Mouse (Mus musculus) mesoderm, embryonic 11.5 days (tissue): ENCODE data around the gene Ubald1.

ENCODE experiments used
- DNase-seq: peaks from one replicate; pipeline ENCODE4 v3.0.0-alpha.2; 2012; ENCODE audit warnings: low read depth, low spot score

Ubald1 gene

DNA sequence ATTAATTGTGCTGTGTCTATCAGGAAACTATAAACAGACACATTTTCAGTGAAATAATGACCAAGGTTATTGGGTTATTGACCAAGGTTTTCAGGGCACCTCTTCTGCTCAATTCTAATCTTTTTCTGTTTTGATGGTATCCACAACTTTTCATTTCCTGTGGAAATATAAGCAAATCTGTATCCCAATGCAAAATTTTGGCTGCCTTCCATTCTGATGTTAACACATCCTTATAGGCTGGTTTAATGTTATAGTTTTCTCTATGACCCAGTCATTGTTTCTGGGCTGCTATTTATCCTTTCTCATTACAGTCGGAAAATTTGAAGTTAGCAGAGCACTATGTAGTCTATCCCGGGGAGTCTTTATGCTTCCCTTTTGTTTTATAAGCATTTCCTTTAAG lies 19.6 kb upstream of the Ubald1 start:
- DNase-seq = no peak

- no peak for DNase-seq
Observed at GRCm38 (mm10) chr16:4898881-4899280, 18.8 kb upstream of the Ubald1 start.

GRCm38 (mm10) chr16:4897146-4897730 lies 17.1 kb upstream of the Ubald1 start:
- DNase-seq = no peak

DNA sequence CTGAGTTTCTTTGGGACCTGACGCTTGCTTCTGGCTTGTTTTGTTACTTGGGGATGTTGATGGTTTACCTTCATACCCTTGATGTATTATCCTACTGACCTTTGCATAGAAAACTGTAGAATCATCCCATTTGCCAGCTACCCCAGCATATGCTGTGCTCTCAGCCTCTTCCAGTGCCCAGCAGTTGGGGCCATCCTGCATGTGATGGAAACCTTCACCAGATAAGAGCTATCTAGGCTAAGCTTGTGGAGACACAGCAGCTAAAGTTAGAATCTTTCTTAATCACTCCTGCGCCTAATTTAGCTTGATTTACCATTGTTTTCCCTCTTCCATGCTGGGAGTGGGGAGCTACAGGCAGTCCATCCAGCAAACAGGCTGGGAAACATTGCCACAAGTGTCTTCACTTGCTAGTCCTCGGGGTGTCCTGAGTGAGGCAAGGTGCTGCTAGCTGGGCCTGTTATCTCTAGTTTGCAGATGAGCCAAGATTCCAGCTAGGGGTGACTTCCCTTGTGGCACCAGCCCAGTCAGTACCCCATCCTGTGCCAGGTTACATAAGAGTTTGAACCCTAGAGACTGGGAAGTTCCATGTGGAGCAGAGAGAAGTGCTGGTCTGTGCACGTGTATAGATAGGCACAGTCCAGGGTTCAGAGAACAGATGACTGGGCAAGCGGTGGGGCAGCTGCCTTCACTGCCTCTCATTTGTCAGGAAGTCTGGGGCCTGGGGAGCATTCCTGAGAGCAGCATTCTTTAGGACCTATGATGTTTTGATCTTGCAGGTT lies 16.3 kb upstream of the Ubald1 start:
- no peak for DNase-seq

GRCm38 (mm10) chr16:4894201-4894908 lies 14.2 kb upstream of the Ubald1 start:
- no peak for DNase-seq

- DNase-seq = no peak
Observed at GRCm38 (mm10) chr16:4892171-4892570, 12.1 kb upstream of the Ubald1 start.

- DNase-seq = no peak
Observed at GRCm38 (mm10) chr16:4890201-4890709, 10.1 kb upstream of the Ubald1 start.

GRCm38 (mm10) chr16:4886690-4887020 lies 6.5 kb upstream of the Ubald1 start:
- DNase-seq = no peak

GRCm38 (mm10) chr16:4885760-4886689 lies 5.9 kb upstream of the Ubald1 start, which contains the start of gene Mgrn1:
Mgrn1 (plus strand) TSS chr16:4886249.
- peak; percentile 96 for DNase-seq

DNA sequence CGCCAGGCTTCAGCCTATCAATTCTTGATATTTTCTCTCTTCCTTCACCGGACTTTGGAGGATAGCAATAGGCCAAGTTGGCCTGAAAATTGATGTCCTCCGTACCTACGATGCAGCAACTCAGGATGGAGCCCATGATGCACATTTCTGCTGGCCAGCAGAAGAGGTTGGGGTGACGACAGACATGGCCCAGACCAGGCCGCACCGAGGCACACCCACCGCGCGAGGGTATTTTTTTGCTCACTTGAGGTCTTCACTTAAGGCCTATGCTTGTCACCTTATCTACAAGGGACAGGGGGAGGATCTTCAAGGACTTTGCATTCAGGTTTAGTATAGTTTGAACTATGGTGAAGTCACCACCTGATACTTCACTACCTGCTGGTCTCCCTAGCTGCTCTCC lies 4.8 kb upstream of the Ubald1 start:
- no peak for DNase-seq

GRCm38 (mm10) chr16:4881400-4882351 lies 1.6 kb upstream of the Ubald1 start:
- no peak for DNase-seq

DNA sequence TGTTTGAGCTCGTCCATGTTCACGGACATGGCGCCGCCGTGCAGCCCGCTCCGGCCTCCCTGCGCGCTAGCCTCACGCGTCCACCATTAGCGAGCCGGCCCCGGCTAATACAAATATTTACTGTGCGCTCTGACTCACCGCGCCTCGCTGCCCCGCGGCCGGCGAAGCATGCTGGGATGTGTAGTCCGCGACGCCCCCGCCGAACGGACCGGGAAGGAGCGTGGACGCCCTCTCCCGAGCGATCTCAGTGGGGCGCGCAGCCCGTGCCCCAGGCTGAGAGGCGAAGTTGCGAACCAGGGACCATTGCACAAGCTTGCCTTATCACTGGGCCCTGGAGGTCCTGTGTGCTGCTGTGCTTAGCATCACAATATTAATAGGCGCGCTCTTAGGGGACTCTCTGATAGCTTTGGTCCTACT lies 399 bp downstream of the Ubald1 start:
- DNase-seq = peak; percentile 87

DNA sequence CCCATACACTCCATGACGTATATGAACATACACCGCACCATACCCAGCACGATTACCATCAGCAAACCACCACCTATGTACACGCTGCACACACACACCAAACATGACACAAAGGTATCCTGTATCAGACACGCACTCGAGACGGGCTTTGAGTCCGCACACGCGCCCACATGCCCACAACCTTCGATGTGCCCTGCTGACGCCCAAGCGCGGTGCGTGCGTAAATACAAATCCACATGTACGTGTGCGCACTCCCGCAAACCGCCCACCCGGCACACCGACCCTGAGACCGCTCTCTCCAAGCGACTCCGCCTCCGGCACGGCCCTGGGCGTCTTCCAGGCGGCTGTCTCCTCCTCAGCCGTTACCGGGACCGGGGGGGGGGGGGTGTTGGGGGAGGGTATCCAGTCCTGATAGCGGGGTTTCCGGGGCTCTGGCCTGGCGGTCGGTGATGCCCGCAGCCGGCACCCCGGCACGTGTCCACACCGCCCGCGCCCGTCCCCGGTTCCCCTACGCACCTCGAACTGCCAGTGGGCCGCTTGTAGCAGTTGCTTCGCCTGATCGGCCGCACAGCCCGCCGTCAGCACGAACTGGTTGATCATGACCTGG lies 911 bp downstream of the Ubald1 start:
- DNase-seq = peak; percentile 56

DNA sequence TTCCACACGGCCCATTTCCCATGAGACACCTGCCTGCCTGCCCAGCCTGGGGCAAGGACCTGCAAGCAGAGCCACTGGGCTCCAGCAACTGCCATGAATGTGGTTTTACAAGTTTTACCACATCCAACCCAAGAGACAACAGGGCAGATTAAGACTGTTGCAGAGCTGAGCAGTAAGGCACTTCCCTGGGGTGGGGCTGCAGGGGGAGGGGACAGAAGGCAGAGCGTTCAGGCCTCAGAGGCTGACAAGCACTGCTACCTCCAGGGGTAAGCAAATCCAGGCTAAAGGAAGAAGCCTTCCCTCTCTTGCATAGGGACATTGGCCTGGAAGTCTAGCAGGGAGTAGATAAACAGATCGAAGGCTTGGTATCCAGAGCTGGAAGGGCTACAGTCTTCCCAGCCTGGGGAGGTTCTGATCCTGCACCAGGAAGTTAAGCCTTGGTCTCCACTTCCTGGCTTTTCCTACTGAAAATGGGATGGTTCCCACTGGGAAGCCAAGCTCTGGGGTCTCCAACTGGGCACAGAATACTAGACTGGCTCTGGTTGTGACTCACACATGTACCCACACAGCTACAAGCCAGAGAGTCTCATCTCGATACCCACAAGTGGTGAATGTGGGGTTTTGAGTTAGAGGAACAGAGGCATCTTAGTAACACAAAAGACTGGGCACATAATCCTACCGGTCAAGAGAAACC lies 1.8 kb downstream of the Ubald1 start:
- no peak for DNase-seq

DNA sequence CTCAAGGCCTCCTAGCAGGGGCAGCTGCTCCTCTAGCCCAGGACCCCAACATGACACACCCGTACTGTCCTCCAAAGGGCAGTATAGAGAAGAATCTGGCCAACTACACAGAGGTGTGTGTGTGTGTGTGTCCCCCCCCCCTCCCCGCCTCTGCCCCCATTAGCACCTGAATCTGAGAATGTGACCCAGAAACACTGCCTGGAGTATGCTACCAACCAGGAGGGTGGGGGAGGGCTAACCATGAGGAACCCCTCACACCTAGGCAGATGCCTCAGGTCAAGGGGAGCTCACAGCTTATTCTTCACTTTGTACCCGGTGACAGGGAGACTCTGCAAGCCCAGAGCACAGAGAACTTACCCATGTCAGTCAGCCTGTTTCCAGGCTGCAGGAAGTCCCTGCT lies 2.4 kb downstream of the Ubald1 start:
- DNase-seq = no peak

- no peak for DNase-seq
Observed at GRCm38 (mm10) chr16:4877195-4877594, 2.9 kb downstream of the Ubald1 start.

DNA sequence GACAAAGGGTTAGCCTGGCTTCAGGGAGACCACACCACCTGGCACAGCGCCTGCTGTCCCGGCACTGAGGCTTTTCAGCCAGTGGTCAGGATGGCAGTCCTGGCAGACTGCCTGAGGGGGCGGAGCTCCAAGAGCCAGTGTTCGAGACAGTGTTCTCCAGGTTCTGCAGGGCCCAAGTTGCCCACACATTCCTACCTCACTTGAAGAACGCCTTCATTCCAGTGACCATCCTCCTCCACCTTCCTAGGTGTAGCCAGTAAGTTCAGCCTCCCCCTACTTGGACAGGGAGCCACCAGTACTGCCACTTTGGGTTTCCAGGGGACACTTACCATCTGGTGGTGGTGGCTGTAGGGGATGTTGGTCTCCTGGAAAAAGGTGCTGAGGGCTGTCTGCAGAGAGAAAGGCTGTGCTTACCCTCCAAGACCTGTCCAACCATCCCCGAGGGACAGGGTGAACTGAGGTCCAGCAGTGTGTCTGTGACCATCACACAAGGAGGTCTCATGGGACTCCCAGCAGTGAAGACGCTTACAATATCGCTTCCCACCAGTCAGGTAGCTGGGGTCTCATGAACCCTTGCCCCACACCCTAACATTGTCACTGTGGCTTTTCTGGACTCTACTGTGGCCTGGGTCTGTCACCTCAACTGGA lies 4.0 kb downstream of the Ubald1 start:
- no peak for DNase-seq

GRCm38 (mm10) chr16:4875198-4876032 lies 4.7 kb downstream of the Ubald1 start:
- DNase-seq = no peak
